Mouse (Mus musculus) intestine, embryonic 14.5 days (tissue): ENCODE data around the gene Gm5460. TPM values are rescaled to one million over a fixed set of nuclear protein-coding genes. Genes with fewer than 3 reads are reported as not detected.

Experiments used
- ATAC-seq: fragments of 200-750 bp; cut with Nextera tagmentation; replicated peaks from 2 replicates; pipeline ENCODE4 v1.8.0; 2017; ENCODE audit warnings: low read depth, moderate number of reproducible peaks, moderate TSS enrichment, moderate library complexity; ENCODE audit not compliant: low FRiP score, low TSS enrichment
- DNase-seq: peaks from one replicate; pipeline ENCODE4 v3.0.0-alpha.2; 2018; ENCODE audit warnings: low spot score
- H3K27ac ChIP-seq: fragments of 300-500 bp; sonication (generic); 2 replicates; pipeline ENCODE4 v1.5.1; 2014; ENCODE audit warnings: low read depth, mild to moderate bottlenecking, control low read depth
- H3K27me3 ChIP-seq: fragments of 300-500 bp; sonication (generic); replicated peaks from 2 replicates; pipeline ENCODE4 v1.6.1; 2014; ENCODE audit warnings: low read length, control low read depth; ENCODE audit not compliant: control insufficient read depth, insufficient read depth
- H3K36me3 ChIP-seq: fragments of 300-500 bp; sonication (generic); 2 replicates; pipeline ENCODE4 v1.6.1; 2014; ENCODE audit warnings: low read length, control low read depth; ENCODE audit not compliant: control insufficient read depth, insufficient read depth
- H3K4me1 ChIP-seq: fragments of 300-500 bp; sonication (generic); replicated peaks from 2 replicates; pipeline ENCODE4 v1.6.1; 2014; ENCODE audit warnings: low read length, control low read depth, mixed read lengths; ENCODE audit not compliant: control insufficient read depth, insufficient read depth
- H3K4me2 ChIP-seq: fragments of 300-500 bp; sonication (generic); 2 replicates; pipeline ENCODE4 v1.6.1; 2014; ENCODE audit warnings: low read length
- H3K4me3 ChIP-seq: fragments of 300-500 bp; sonication (generic); 2 replicates; pipeline ENCODE4 v1.5.1; 2014; ENCODE audit warnings: low read depth, low read length, control low read depth, mixed read lengths
- H3K9ac ChIP-seq: fragments of 300-500 bp; sonication (generic); 2 replicates; pipeline ENCODE4 v1.6.1; 2014; ENCODE audit warnings: mild to moderate bottlenecking, low read length
- H3K9me3 ChIP-seq: fragments of 300-500 bp; sonication (generic); 2 replicates; pipeline ENCODE4 v1.6.1; 2016; ENCODE audit warnings: low read length, control low read depth; ENCODE audit not compliant: control insufficient read depth
- WGBS: fragments of 180-500 bp; shearing (Covaris S2); extraction: QIAGEN DNeasy Blood & Tissue Kit; methylation state at CpG from one replicate; pipeline ENCODE4 v1.1.7; 2014; 5-methylcytosine and 5-hydroxymethylcytosine counted together
- polyA plus RNA-seq: library from polyadenylated mRNA; unstranded; fragments of >200 nt; fragmentation: Nextera tagmentation; extraction: Ambion mirVana; gene quantifications from 2 replicates; pipeline ENCODE4 v1.2.1, GENCODE M21; 2014

The Gm5460 gene
- polyA plus RNA-seq, 1 experiment from 2014 or later = not detected

DNA sequence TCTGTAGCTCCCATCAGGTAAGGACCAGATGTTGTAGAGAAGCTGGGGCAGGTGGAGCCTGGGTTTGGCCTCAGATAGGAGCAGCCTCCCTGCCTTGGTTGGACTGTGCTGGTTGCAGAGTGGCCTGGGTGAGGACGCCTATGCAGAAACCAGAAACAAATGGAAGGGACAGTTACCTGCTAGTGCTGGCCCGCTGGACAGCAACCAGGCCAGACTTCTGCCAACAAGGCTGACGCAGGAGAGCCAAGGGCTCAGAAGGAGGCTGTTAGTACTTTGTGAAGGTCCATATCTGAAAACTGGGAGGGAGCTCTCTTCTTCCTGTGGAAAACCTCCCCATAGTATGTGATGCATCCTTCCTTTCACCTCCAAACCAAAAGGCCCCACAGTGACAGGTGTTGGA lies 26.8 kb downstream of the Gm5460 start:
- no peaks in the 10 kb centered on the region for H3K4me1 ChIP-seq
- no peak overlapping the region for H3K4me2 ChIP-seq
- H3K27me3 ChIP-seq = no peaks in the 10 kb centered on the region
- ATAC-seq = no peak
- no peak for DNase-seq
- 62% methylated on average over 3 of the region's 3 CpGs for WGBS
- H3K9me3 ChIP-seq = no peaks in the 10 kb centered on the region
- no peak overlapping the region for H3K27ac ChIP-seq
- no peak overlapping the region for H3K9ac ChIP-seq
- no peak overlapping the region for H3K4me3 ChIP-seq
- H3K36me3 ChIP-seq = no peaks in the 10 kb centered on the region

DNA sequence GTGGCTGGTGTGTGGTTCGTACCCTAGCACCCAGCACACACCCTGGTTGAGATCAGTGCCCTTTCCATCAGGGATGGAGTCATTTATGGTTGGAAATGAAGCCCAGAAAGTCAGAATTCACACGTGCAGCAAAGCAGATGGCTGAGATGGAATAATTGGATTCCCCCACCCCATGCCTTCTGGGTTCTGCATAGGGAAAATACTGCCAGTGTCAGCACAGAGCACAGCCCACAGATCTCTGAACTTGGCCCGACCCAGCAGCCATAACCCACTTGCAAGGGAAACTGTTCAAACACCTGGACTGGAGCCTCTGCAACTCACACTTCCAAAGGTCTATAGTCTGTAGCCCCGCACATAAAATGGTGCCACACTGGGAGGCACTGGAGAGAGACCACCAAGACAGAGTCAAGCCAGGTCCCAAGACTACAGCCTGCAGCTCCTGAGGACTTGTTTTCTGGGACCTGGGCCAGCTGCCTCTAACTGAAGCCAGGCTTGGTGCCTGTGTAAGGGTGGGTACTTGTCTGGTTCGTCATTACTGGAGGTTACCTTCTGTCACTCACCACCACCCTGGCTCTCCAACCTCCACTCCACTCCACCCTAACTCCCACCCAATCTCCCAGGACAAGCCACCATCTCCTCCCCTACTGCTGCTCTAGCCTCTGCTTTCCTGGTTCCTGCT lies 33.7 kb downstream of the Gm5460 start:
- Histone ChIP-seq H3K9me3 (no peaks in the 10 kb centered on the region), H3K27me3 (no peaks in the 10 kb centered on the region), H3K4me1 (no peaks in the 10 kb centered on the region), H3K4me2 (no peak overlapping the region), H3K27ac (no peak overlapping the region), H3K36me3 (no peaks in the 10 kb centered on the region), H3K4me3 (no peak overlapping the region), H3K9ac (no peak overlapping the region)
- 80% methylated on average over 5 of the region's 5 CpGs for WGBS
- no peak for ATAC-seq
- DNase-seq = no peak

DNA sequence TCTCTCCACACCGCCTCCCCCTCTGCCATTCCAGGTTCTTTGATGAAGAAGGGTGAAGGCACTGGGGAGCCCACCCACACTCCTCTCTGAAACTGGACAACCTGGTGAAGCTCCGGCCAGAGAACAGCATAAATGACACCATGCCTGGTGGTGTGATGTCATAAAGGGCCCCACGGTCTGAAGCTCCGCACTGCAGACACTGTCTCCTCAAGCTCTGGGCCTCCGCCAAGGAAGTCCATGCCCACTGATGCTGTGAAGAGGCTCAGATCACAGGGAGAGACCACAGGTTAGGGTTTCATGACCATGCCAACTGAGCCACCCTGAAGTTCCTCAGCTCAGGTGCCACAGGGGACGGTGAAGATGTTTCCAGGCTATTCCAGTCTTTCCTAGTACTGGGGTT lies 36.0 kb downstream of the Gm5460 start, which contains the start of gene Antxrl:
TSS of gene Antxrl (plus strand) at position 192 of the 400 bp plus-strand sequence.
- H3K9ac ChIP-seq = no peak within 1 kb of the TSS
- no peak within 1 kb of the TSS for H3K4me3 ChIP-seq
- H3K4me2 ChIP-seq = no peak within 1 kb of the TSS
- WGBS = 85% methylated on average over 6 of the region's 6 CpGs
- H3K27me3 ChIP-seq = no peaks in the 10 kb centered on the region
- H3K36me3 ChIP-seq = no peaks in the 10 kb centered on the region
- DNase-seq (no peak), ATAC-seq (no peak)
- H3K27ac ChIP-seq = no peak within 1 kb of the TSS
- no peaks in the 10 kb centered on the region for H3K9me3 ChIP-seq
- H3K4me1 ChIP-seq = no peaks in the 10 kb centered on the region

DNA sequence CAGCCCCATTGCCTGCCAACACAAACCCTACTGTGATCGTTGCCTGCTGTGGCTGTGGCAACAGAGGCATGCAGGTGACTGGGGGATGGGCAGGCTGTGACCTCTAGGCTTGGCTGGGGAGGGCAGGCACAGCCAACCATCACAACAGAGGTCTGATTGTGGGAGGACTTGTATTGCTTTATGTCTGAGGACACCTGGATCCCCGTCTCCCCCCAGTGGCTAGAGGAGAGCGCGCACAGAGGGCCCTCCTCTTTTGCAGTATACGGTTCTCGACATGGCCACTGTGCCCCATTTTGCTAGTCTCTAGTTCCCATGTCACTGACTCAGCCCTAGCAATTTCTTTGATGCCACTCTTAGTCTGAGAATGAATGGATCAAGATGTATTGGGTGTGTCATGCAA lies 55.1 kb downstream of the Gm5460 start:
- 70% methylated on average over 6 of the region's 6 CpGs for WGBS
- no peak for DNase-seq
- H3K27ac ChIP-seq = no peak overlapping the region

DNA sequence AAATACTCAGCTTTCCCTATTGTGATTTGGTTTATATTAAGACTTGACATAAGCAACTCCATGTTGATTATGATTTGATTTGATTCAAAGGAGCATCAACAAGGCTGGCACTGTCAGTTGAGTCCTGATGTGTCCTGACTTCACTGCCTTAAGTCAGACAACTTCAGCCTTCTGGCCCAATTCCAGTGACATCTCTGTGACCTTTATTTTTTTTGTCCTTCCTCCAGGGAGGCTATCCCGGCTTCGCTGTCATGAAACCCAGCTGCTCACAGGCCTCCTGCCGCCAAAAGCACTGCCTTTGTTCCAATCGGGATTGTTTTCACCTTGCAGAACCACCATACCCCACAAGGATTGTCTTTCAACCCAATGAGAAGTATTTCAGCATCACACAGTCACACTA lies 58.8 kb downstream of the Gm5460 start:
- 41% methylated on average over 4 of the region's 4 CpGs for WGBS
- H3K27ac ChIP-seq = no peak overlapping the region
- no peaks in the 10 kb centered on the region for H3K9me3 ChIP-seq
- H3K36me3 ChIP-seq = no peaks in the 10 kb centered on the region
- no peak overlapping the region for H3K4me2 ChIP-seq
- H3K4me3 ChIP-seq = no peak overlapping the region
- ATAC-seq = no peak
- no peak overlapping the region for H3K9ac ChIP-seq
- no peaks in the 10 kb centered on the region for H3K27me3 ChIP-seq
- 0 out of 2 replicates have a peak, but pooled peaks cover 5% of the 10 kb centered on the region for H3K4me1 ChIP-seq
- DNase-seq = no peak

More for the DNA sequence above, 55.1 kb downstream of the Gm5460 start:
- no peaks in the 10 kb centered on the region for H3K27me3 ChIP-seq
- H3K4me1 ChIP-seq = 0 out of 2 replicates have a peak, but pooled peaks cover 5% of the 10 kb centered on the region
- H3K9me3 ChIP-seq = no peaks in the 10 kb centered on the region
- no peak for ATAC-seq
- no peak overlapping the region for H3K9ac ChIP-seq
- no peak overlapping the region for H3K4me3 ChIP-seq
- H3K36me3 ChIP-seq = no peaks in the 10 kb centered on the region
- no peak overlapping the region for H3K4me2 ChIP-seq

DNA sequence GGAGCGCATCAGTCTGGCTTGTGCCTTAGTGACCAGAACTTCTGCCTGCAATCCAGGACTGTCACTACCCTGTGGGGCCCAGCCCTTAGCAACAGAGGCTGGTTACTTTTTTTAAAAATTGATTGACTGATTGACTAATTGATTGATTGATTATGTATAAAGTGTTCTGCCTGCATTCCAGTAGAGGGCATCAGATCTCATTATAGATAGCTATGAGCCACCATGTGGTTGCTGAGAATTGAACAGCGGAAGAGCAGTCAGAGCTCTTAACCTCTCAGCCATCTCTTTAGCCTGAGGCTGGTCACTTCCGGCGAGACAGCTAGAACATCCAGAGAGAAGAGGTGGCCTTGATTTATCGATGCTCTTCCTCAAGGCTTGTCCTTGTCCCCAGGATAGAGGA lies 60.7 kb downstream of the Gm5460 start:
- H3K4me1 ChIP-seq = 0 out of 2 replicates have a peak, but pooled peaks cover 5% of the 10 kb centered on the region
- WGBS = 81% methylated on average over 5 of the region's 5 CpGs
- H3K27me3 ChIP-seq = no peaks in the 10 kb centered on the region
- ATAC-seq (no peak), DNase-seq (no peak)
- no peak overlapping the region for H3K9ac ChIP-seq
- no peak overlapping the region for H3K4me3 ChIP-seq
- H3K27ac ChIP-seq = no peak overlapping the region
- no peaks in the 10 kb centered on the region for H3K9me3 ChIP-seq
- H3K4me2 ChIP-seq = no peak overlapping the region
- H3K36me3 ChIP-seq = no peaks in the 10 kb centered on the region

DNA sequence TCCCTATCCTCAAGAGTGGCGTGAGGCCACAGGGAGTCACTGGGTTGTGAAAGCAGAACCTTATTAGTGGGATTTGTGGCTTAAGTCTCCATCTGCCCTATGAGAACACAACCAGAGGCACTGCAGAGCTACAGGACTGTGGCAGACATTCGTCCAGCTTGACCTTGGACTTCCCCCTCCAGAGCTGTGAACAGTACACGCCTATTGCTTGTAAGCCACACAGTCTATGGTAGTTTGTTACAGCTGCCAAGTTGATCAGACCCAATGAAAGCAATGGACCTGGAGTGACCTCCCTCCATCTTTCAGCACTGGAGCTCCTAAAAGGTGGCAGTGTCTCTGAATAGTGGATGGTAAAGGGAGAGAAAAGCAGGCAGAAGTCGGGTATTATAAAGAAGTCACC lies 61.7 kb downstream of the Gm5460 start:
- no peak overlapping the region for H3K4me3 ChIP-seq
- no peak overlapping the region for H3K27ac ChIP-seq
- no peak for DNase-seq
- no peak for ATAC-seq
- H3K4me2 ChIP-seq = no peak overlapping the region
- 69% methylated on average over 4 of the region's 4 CpGs for WGBS
- no peak overlapping the region for H3K9ac ChIP-seq
- H3K27me3 ChIP-seq = no peaks in the 10 kb centered on the region
- 0 out of 2 replicates have a peak, but pooled peaks cover 4% of the 10 kb centered on the region for H3K4me1 ChIP-seq
- H3K36me3 ChIP-seq = no peaks in the 10 kb centered on the region
- no peaks in the 10 kb centered on the region for H3K9me3 ChIP-seq

DNA sequence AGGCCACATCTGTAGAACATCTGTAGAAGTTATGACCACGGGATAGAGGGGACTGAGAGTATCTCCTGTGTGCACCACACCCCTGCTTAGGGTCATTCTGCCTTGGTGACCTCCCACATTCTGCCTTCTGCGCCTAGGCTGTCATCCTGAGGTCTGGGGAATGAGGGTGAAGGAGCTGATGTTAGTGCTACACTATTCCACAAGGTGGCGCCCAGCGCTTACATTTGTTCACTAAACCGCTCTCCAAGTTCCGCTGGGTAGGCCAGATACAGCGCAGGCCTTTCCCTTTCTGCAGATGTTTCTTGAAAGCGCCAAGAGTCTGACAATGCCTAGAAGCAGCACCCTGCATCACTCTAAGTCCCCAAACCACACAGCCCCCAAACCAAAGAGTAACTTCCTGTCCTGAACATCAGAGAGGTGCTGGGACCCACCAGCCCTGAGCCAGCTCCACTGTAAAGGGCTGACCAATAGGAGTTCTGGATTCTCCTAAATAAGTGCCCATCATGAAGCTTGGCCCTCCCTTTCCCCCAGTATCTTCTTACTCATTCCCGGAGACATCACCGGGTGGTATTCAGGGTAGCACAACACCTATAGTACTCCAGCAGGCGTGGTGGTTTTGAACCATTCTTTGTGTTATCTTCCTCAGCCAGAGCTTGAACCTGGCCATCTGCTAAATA lies 63.9 kb downstream of the Gm5460 start:
- Histone ChIP-seq H3K36me3 (no peaks in the 10 kb centered on the region), H3K4me3 (no peak overlapping the region), H3K4me1 (no peaks in the 10 kb centered on the region), H3K27me3 (no peaks in the 10 kb centered on the region), H3K27ac (no peak overlapping the region), H3K9me3 (no peaks in the 10 kb centered on the region), H3K9ac (no peak overlapping the region), H3K4me2 (no peak overlapping the region)
- DNase-seq (peak; percentile 89), ATAC-seq (peak; percentile 83)
- 9% methylated on average over 11 of the region's 11 CpGs for WGBS
